ENCODE assay signal across 20 mouse cellular contexts in genomic region chr7:44666462-44666861, GRCm38 (mm10). TPM values are rescaled to one million over a fixed set of nuclear protein-coding genes. Genes with fewer than 3 reads are reported as not detected.
DNase-seq lines count a peak whose midpoint lies in the region; ATAC-seq and TF ChIP-seq lines count a peak whose summit lies in the region.
"Had no signal": no experiment of that assay in that cellular context is flagged by ENCODE, and none has a peak within 500 bp of the region (broad histone marks: within the 10 kb centered on the region; RNA-seq: fewer than 3 reads in every experiment).

No protein-coding gene starts in this region.

- 79% methylated on average over 2 of the region's 2 CpGs for WGBS in intestine, embryonic 16.5 days
- 91% methylated on average over 2 of the region's 2 CpGs for WGBS in intestine, embryonic 15.5 days
- 73% methylated on average over 2 of the region's 2 CpGs for WGBS in lung, embryonic 16.5 days

- peak overlapping the region; percentile 53; the same call in 1 of the 2 replicates for H3K4me2 ChIP-seq in intestine, embryonic 16.5 days (ENCODE audit: low read depth, low read length)
- no peak overlapping the region for H3K4me2 ChIP-seq in intestine, embryonic 15.5 days (replicated peaks)
- no peak overlapping the region for H3K4me2 ChIP-seq in lung, embryonic 16.5 days (ENCODE audit: low read depth, low read length)
- H3K4me2 ChIP-seq: embryonic facial prominence, embryonic 13.5 days; limb, embryonic 15.5 days had no signal

- peaks cover 6% of the 10 kb centered on the region; the same call in 1 of the 2 replicates for H3K27me3 ChIP-seq in intestine, embryonic 16.5 days (replicated peaks; ENCODE audit: control insufficient read depth, insufficient read depth, low read length)
- H3K27me3 ChIP-seq in intestine, embryonic 15.5 days (replicated peaks): peaks cover 13% of the 10 kb centered on the region
- peaks cover 7% of the 10 kb centered on the region for H3K27me3 ChIP-seq in lung, embryonic 16.5 days (ENCODE audit: control insufficient read depth, insufficient read depth, low read depth, low read length)
- no peaks in the 10 kb centered on the region for H3K27me3 ChIP-seq in MEL (ENCODE audit: control insufficient read depth in 1 of 2, insufficient read depth in 2 of 2, low read length in 2 of 2)

- DNase-seq in lung, adult 18-20 months: no peak
- peak; percentile 13 for DNase-seq in MEL (ENCODE audit: low read depth, low spot score)
- peak; percentile 44 for DNase-seq in retina, postnatal 1 day
- DNase-seq in right cerebral cortex, adult 2 months (ENCODE audit: low spot score in 2 of 2): no peak
- no peak for DNase-seq in layer of hippocampus, postnatal 10 days (ENCODE audit: low spot score in 2 of 2)
- DNase-seq: adrenal gland, postnatal 14 days; heart, postnatal 36 days; kidney, postnatal 4 days; right cerebral cortex, postnatal 25 days had no signal

- TF ChIP-seq EP300 in MEL (IDR thresholded peaks at IDR 0.05; ENCODE audit: low read depth in 1 of 2, low read length in 2 of 2): no peak

- H3K36me3 ChIP-seq in intestine, embryonic 16.5 days (ENCODE audit: control insufficient read depth, insufficient read depth, low read length): no peaks in the 10 kb centered on the region
- H3K36me3 ChIP-seq in intestine, embryonic 15.5 days: no peaks in the 10 kb centered on the region
- no peaks in the 10 kb centered on the region for H3K36me3 ChIP-seq in lung, embryonic 16.5 days (ENCODE audit: control insufficient read depth, insufficient read depth, low read length)
- H3K36me3 ChIP-seq in MEL (ENCODE audit: control insufficient read depth in 1 of 2, insufficient read depth in 2 of 2, low read length in 2 of 2): no peaks in the 10 kb centered on the region
- H3K36me3 ChIP-seq: embryonic facial prominence, embryonic 13.5 days; forebrain, embryonic 10.5 days; limb, embryonic 15.5 days had no signal

- TF ChIP-seq CTCF in MEL (IDR thresholded peaks at IDR 0.05 in 2 of 3, conservative IDR thresholded peaks at IDR 0.05 in 1 of 3; ENCODE audit: control insufficient read depth in 1 of 3, insufficient read depth in 1 of 3, low read depth in 2 of 3, low read length in 3 of 3, poor library complexity in 1 of 3, severe bottlenecking in 1 of 3): peak; percentile 14 to 30 (median 29); a peak in 5 of 6 replicates

- TF ChIP-seq POLR2A in MEL (IDR thresholded peaks at IDR 0.05; ENCODE audit: control insufficient read depth in 1 of 2, insufficient read depth in 1 of 2, low read depth in 1 of 2, low read length in 2 of 2, poor library complexity in 1 of 2): no peak

- H3K4me1 ChIP-seq in intestine, embryonic 16.5 days (ENCODE audit: control insufficient read depth, insufficient read depth, low read length): peaks cover 16% of the 10 kb centered on the region
- H3K4me1 ChIP-seq in intestine, embryonic 15.5 days (replicated peaks): peaks cover 26% of the 10 kb centered on the region
- H3K4me1 ChIP-seq in lung, embryonic 16.5 days (replicated peaks; ENCODE audit: control insufficient read depth, insufficient read depth, low read length): peaks cover 16% of the 10 kb centered on the region
- no peaks in the 10 kb centered on the region for H3K4me1 ChIP-seq in MEL (ENCODE audit: control insufficient read depth in 1 of 2, insufficient read depth in 2 of 2, low read length in 2 of 2)

- H3K4me3 ChIP-seq in intestine, embryonic 16.5 days (ENCODE audit: low read length): no peak overlapping the region
- H3K4me3 ChIP-seq in intestine, embryonic 15.5 days (replicated peaks): no peak overlapping the region
- no peak overlapping the region for H3K4me3 ChIP-seq in lung, embryonic 16.5 days (ENCODE audit: low read length)
- no peak overlapping the region for H3K4me3 ChIP-seq in MEL (ENCODE audit: control insufficient read depth in 1 of 2, insufficient read depth in 1 of 2, low read depth in 2 of 2, low read length in 2 of 2)
- H3K4me3 ChIP-seq: embryonic facial prominence, embryonic 13.5 days; forebrain, embryonic 10.5 days; limb, embryonic 15.5 days; megakaryocyte, embryonic 14.5 days; myocyte had no signal

- no peak overlapping the region for H3K9ac ChIP-seq in intestine, embryonic 16.5 days (ENCODE audit: low read depth, low read length)
- no peak overlapping the region for H3K9ac ChIP-seq in intestine, embryonic 15.5 days
- H3K9ac ChIP-seq in lung, embryonic 16.5 days (ENCODE audit: low read length): no peak overlapping the region
- no peak overlapping the region for H3K9ac ChIP-seq in MEL (ENCODE audit: control insufficient read depth, low read depth, low read length, poor library complexity, severe bottlenecking)
- H3K9ac ChIP-seq: embryonic facial prominence, embryonic 13.5 days; limb, embryonic 15.5 days had no signal

- peak; percentile 6 for TF ChIP-seq RAD21 in MEL (IDR thresholded peaks at IDR 0.05; ENCODE audit: low read depth, low read length)

- H3K9me3 ChIP-seq in intestine, embryonic 16.5 days (ENCODE audit: control insufficient read depth, low read length): no peaks in the 10 kb centered on the region
- H3K9me3 ChIP-seq in intestine, embryonic 15.5 days: no peaks in the 10 kb centered on the region
- peaks cover 3% of the 10 kb centered on the region for H3K9me3 ChIP-seq in lung, embryonic 16.5 days (ENCODE audit: control insufficient read depth, low read length)
- no peaks in the 10 kb centered on the region for H3K9me3 ChIP-seq in MEL (replicated peaks; ENCODE audit: insufficient read depth, low read length)
- H3K9me3 ChIP-seq: embryonic facial prominence, embryonic 13.5 days; limb, embryonic 15.5 days had no signal

- H3K79me2 ChIP-seq in MEL (ENCODE audit: control insufficient read depth, insufficient read depth, low read length, poor library complexity): no peaks in the 10 kb centered on the region

- no peak overlapping the region for H3K27ac ChIP-seq in intestine, embryonic 16.5 days (ENCODE audit: low read length)
- no peak overlapping the region for H3K27ac ChIP-seq in intestine, embryonic 15.5 days
- H3K27ac ChIP-seq in lung, embryonic 16.5 days (ENCODE audit: low read length): 0 out of 2 replicates have a peak overlapping the region, but pooled peaks have one; percentile 6
- no peak overlapping the region for H3K27ac ChIP-seq in MEL (ENCODE audit: control insufficient read depth, low read depth, low read length)
- H3K27ac ChIP-seq: embryonic facial prominence, embryonic 13.5 days; forebrain, embryonic 10.5 days; limb, embryonic 15.5 days had no signal

- no peak for ATAC-seq in intestine, embryonic 16.5 days
- ATAC-seq in intestine, embryonic 15.5 days: no peak
- ATAC-seq in lung, embryonic 16.5 days (ENCODE audit: low read depth): no peak
- ATAC-seq: CD4-positive, CD25-positive, alpha-beta regulatory T cell, adult 4 months had no signal

TF ChIP-seq in MEL, 35 proteins besides CTCF, POLR2A, EP300 and RAD21:
- TF ChIP-seq E2F4 (IDR thresholded peaks at IDR 0.05; ENCODE audit: borderline replicate concordance, low read depth, low read length) (no peak), NRF1 (IDR thresholded peaks at IDR 0.05; ENCODE audit: insufficient read depth, low read depth, low read length, poor library complexity, severe bottlenecking) (no peak), TAL1 (IDR thresholded peaks at IDR 0.05; ENCODE audit: low read length) (no peak), KAT2A (conservative IDR thresholded peaks at IDR 0.05; ENCODE audit: low read depth, low read length) (no peak), ZC3H11A (IDR thresholded peaks at IDR 0.05; ENCODE audit: low read depth, low read length) (no peak), GABPA (IDR thresholded peaks at IDR 0.05; ENCODE audit: low read depth, low read length) (no peak), TCF12 (IDR thresholded peaks at IDR 0.05; ENCODE audit: low read depth, low read length) (no peak), ZKSCAN1 (IDR thresholded peaks at IDR 0.05; ENCODE audit: low read depth, low read length) (no peak), USF2 (IDR thresholded peaks at IDR 0.05; ENCODE audit: borderline replicate concordance in 1 of 2, insufficient read depth in 1 of 2, low read depth in 1 of 2, low read length in 2 of 2) (no peak), TBP (IDR thresholded peaks at IDR 0.05; ENCODE audit: low read depth, low read length) (no peak), MYB (IDR thresholded peaks at IDR 0.05; ENCODE audit: low read depth, low read length) (no peak), JUND (IDR thresholded peaks at IDR 0.05; ENCODE audit: low read depth, low read length) (no peak), SMC3 (IDR thresholded peaks at IDR 0.05; ENCODE audit: low read depth, low read length) (no peak), MEF2A (IDR thresholded peaks at IDR 0.05; ENCODE audit: extremely low read depth, insufficient replicate concordance, low read depth, low read length, poor library complexity, severe bottlenecking) (no peak), MAX (IDR thresholded peaks at IDR 0.05; ENCODE audit: low read length) (no peak), BHLHE40 (IDR thresholded peaks at IDR 0.05; ENCODE audit: borderline replicate concordance, low read depth, low read length) (no peak), SIN3A (IDR thresholded peaks at IDR 0.05; ENCODE audit: low read length) (no peak), MXI1 (IDR thresholded peaks at IDR 0.05; ENCODE audit: low read depth, low read length) (no peak)

RNA-seq across cellular contexts. Expression of gene Myh14, which starts 4.2 kb away (rescaled TPM):
- polyA plus RNA-seq in intestine, embryonic 16.5 days (2015; fragmentation: Nextera tagmentation; extraction: Ambion mirVana): 70.3 and 81.3 TPM in 2 replicates
- polyA plus RNA-seq in intestine, embryonic 15.5 days (2015; fragmentation: Nextera tagmentation; extraction: Ambion mirVana): 68.4 and 74.3 TPM in 2 replicates
- polyA plus RNA-seq in lung, embryonic 16.5 days (2015; fragmentation: Nextera tagmentation; extraction: Ambion mirVana): 38.8 and 39.4 TPM in 2 replicates
- total RNA-seq in MEL (2012; rRNA removed): under 0.01 and 0.07 TPM in 2 replicates
- under 1 TPM in 1 of 2 experiments, not detected in 1; 0.08 TPM for polyA plus RNA-seq in MEL (2012; ENCODE audit: insufficient read depth in 1 of 2, insufficient read length in 2 of 2, low read depth in 1 of 2, low replicate concordance in 2 of 2, missing spikeins in 1 of 2)
- 10 to 100 TPM; 17.6 to 17.9 TPM for total RNA-seq in layer of hippocampus, postnatal 10 days (2021)
- polyA plus RNA-seq: CD4-positive, CD25-positive, alpha-beta regulatory T cell, adult 4 months had no signal

RNA-seq across cellular contexts. Expression of gene Izumo2, which starts 42.1 kb away (rescaled TPM):
- polyA plus RNA-seq in intestine, embryonic 16.5 days (2015; fragmentation: Nextera tagmentation; extraction: Ambion mirVana): not detected in 2 replicates
- polyA plus RNA-seq in intestine, embryonic 15.5 days (2015; fragmentation: Nextera tagmentation; extraction: Ambion mirVana): not detected in 2 replicates
- not detected in 2 replicates for polyA plus RNA-seq in lung, embryonic 16.5 days (2015; fragmentation: Nextera tagmentation; extraction: Ambion mirVana)
- not detected in 2 replicates for total RNA-seq in MEL (2012; rRNA removed)
- polyA plus RNA-seq in MEL (2012; ENCODE audit: insufficient read depth in 1 of 2, insufficient read length in 2 of 2, low read depth in 1 of 2, low replicate concordance in 2 of 2, missing spikeins in 1 of 2): not detected
- total RNA-seq in layer of hippocampus, postnatal 10 days (2021): not detected
- total RNA-seq: adrenal gland, postnatal 14 days; heart, adult 8-10 months; heart, postnatal 36 days; left cerebral cortex, postnatal 10 days had no signal
- polyA plus RNA-seq: CD4-positive, CD25-positive, alpha-beta regulatory T cell, adult 4 months; embryonic facial prominence, embryonic 13.5 days; forebrain, embryonic 10.5 days; limb, embryonic 15.5 days; myocyte had no signal

Comparison
In these comparisons a context has a peak if more than half of its experiments do, and no peak if none do; other contexts are left out.
1. DNase-seq: peak in MEL (single experiment) and retina, postnatal 1 day (single experiment); none in lung, adult 18-20 months (0 of 2), right cerebral cortex, adult 2 months (0 of 2) and layer of hippocampus, postnatal 10 days (0 of 2).
2. RNA of gene Myh14, which starts 4.2 kb away (polyA plus RNA-seq): 70.3 to 81.3 TPM in intestine, embryonic 16.5 days, 68.4 to 74.3 TPM in intestine, embryonic 15.5 days and 38.8 to 39.4 TPM in lung, embryonic 16.5 days; 0.08 TPM in MEL; every median in the first group is over 10 times any median in the second.